Mouse (Mus musculus): ENCODE measurements around the gene Tceanc2. TPM values are rescaled to one million over a fixed set of nuclear protein-coding genes. Genes with fewer than 3 reads are reported as not detected.

The Tceanc2 gene
- total RNA-seq, 2 experiments from 2014 or later = 22.3 to 23.0 TPM

GRCm38 (mm10) chr4:107091696-107092095 is 87.2 kb downstream of the Tceanc2 start:
- no peak for DNase-seq (ENCODE audit: low spot score in 2 of 2)

GRCm38 (mm10) chr4:107084858-107085257 is 94.1 kb downstream of the Tceanc2 start:
- peak; percentile 64 to 72 for DNase-seq (ENCODE audit: low spot score in 2 of 2)

- DNase-seq (ENCODE audit: low spot score in 2 of 2) = peak in 1 of 2 experiments; percentile 37
These were observed 94.6 kb downstream of the Tceanc2 start for GRCm38 (mm10) chr4:107084343-107084742.

Other genes with a start within 250 kb of the Tceanc2 start
- 10 to 100 TPM; 63.5 to 74.0 TPM for gene Mrpl37, start 112.2 kb downstream of the Tceanc2 start, total RNA-seq (2021)
- 10 to 100 TPM in 1 of 2 experiments, 1 to 10 TPM in 1; 9.6 to 10.5 TPM for gene Cyb5rl, start 112.1 kb downstream of the Tceanc2 start, total RNA-seq (2021)
- not detected for gene Cdcp2, start 82.2 kb downstream of the Tceanc2 start, total RNA-seq (2021)
- gene Tmem59, start 717 bp downstream of the Tceanc2 start, total RNA-seq (2021) = 100 to 1,000 TPM; 154 to 161 TPM
- gene Ldlrad1, start 30.1 kb upstream of the Tceanc2 start, total RNA-seq (2021) = not detected
- gene Lrrc42, start 74.4 kb upstream of the Tceanc2 start, total RNA-seq (2021) = 10 to 100 TPM; 39.5 to 41.2 TPM
- gene Hspb11, start 74.5 kb upstream of the Tceanc2 start, total RNA-seq (2021) = 10 to 100 TPM; 21.1 to 22.4 TPM
- not detected for gene Dio1, start 128.1 kb upstream of the Tceanc2 start, total RNA-seq (2021)
- 10 to 100 TPM; 46.9 to 49.1 TPM for gene Yipf1, start 135.2 kb upstream of the Tceanc2 start, total RNA-seq (2021)
- 10 to 100 TPM; 17.2 to 17.6 TPM for gene Ndc1, start 188.7 kb upstream of the Tceanc2 start, total RNA-seq (2021)